Mouse (Mus musculus) 416B (cell line): ENCODE measurements around the gene Wnt7a.

Experiments used
- DNase-seq: peaks from one replicate; pipeline ENCODE4 v3.0.0; 2011; ENCODE audit warnings: low read depth

The Wnt7a gene

DNA sequence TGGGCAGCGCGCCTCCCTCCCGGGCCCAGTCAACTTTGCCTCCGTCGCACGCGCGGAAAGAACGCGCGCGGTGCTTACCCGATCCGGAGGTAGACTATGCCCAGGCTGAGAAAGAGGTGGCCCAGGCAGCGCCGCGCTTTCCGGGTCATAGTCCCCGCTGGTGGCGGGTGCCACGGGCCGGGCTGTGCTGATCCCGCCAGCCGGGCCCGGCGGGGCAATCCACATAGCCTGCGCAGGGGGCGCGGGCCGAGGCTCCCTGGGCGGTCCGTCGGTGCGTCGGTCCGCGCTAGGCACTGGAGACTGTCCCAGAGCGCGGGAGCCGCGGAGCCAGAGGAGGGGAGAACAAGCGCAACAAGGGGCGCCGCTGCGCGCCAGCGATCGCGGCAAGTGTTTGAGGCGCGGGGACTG, at the start of gene Wnt7a:
Gene Wnt7a, minus strand, starts transcription at position 403 of the 408 bp plus-strand sequence.
- no peak for DNase-seq

DNA sequence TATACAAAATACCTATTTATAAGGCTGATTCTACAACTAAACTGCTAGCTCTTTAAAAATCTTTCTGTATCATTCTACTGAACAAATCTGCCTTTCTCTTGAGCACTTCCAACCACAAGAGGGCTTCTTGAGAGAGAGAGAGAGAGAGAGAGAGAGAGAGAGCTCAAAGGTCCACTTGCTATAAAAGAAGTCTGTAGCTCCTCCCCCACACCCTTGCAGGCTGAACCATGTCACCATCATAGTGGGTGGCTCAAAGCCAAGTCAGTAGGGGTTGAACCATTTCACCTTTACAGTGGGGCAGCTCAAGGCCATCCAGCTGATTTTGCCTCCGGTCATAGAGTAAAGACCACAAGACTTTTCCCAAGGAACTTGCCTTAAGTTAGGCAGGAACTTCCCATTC, 48.3 kb upstream of the Wnt7a start:
- DNase-seq = peak; percentile 81

DNA sequence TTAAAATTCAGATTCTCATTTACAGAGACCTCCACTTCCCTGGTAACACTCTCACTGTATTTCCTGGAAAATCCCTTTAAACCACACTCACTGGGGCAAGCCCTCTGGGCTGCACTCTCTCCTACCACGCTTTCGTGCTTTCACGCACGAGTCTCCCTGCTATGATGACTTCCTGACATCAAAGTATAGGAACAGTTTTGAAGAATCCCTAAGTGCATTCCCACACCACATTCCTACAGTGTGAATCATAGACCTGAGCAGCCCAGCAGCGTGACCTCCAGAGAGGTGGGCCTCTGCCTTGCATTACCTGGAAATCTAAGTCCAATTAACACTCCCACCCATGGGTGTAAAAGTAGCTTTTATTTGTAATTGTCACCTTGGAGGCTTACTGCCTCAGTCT, 43.4 kb upstream of the Wnt7a start:
- no peak for DNase-seq

DNA sequence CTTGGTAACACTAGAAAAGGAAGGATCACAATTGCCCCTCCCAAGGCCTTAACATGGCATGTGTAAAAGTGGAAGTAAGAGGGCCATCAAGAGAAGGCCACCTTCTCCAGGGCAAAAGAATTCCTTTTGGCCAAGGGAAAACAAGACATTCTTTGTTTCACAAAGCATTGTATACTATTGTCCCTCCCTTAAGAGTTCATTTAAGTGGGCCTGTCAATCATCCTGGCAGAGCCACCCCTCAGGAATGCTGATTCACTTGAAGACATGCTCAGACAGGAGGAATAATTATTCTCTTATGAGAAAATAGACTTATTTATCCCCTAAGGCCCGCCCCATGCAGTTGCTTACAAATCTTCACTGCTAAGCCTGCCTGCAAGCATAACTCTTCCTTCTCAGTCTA, 40.9 kb upstream of the Wnt7a start:
- DNase-seq = no peak

DNA sequence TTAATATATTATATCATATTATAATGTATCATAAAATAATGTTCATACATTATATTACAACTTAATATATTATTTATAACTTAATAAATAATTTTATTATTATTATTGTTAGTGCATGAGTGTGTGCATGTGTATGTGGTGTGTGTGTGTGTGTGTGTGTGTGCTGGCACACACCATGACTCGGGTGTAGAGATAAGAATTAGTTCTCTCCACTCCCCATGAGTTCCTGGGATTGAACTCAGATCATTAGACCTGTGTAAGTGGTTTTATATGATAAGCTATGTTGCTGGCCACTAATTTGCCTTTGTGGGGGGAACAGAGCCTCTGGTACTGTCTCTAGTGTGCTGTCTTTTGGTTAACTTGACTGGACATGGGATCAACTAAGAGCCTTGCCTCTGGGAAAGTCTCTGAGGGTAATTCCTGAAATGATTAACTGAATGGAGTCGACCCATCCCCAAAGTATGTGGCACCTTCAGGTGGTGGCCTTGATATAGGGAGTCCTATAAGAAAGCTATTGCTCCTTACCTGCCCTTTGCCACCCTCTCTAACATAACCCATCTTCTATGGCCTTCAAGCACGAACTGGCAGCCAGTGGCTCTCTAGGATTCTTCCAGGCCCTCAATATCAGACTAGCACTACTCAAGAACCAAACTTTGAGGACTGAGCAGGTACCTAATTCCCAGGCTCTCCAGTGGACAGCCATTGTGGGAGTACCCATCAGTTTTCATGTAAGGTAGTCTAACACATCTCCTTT, 38.5 kb upstream of the Wnt7a start:
- DNase-seq = no peak

DNA sequence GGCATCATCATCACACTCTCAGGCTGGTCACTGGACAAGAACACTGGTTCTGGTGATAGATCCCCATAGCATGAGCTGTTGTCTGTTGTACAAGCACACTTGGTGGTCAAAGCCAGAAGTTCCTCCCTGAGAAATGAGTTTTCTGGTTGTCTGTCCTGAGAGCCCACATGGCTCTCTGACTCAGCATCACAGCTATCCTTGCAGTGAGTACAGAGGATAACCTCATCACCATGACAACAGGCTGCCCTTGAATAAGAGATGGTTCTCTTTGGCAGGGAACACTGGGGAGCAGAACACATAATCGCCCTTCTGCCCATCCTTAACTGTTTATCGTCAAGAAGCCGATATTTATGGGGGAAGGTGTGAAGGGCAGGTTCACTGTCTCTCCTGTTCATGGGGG, 34.2 kb upstream of the Wnt7a start:
- no peak for DNase-seq

DNA sequence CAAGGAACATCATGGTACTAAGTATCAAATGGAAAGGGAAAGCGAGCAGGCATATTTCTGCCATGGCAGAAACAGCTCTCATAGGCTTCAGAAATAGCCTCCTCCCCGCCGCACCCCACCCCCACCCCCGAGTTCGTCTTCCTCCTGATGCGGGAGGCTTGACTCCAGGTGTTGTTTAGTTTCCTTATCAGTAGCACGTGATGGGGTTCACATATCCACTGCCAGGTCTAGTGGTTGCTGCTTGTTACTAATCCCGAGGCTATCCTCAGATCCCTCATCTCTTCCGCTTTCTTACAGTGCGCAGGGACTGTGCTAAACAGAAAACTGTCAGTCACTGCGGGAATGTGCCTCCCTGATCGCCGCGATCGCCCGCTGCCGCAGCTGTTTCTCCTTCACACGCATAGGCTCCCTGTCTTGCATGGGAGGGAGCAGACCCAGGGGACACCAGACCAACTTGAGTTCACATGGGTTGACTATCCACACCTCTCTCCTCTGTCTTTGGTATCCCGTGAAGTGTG, 30.0 kb upstream of the Wnt7a start:
- no peak for DNase-seq

DNA sequence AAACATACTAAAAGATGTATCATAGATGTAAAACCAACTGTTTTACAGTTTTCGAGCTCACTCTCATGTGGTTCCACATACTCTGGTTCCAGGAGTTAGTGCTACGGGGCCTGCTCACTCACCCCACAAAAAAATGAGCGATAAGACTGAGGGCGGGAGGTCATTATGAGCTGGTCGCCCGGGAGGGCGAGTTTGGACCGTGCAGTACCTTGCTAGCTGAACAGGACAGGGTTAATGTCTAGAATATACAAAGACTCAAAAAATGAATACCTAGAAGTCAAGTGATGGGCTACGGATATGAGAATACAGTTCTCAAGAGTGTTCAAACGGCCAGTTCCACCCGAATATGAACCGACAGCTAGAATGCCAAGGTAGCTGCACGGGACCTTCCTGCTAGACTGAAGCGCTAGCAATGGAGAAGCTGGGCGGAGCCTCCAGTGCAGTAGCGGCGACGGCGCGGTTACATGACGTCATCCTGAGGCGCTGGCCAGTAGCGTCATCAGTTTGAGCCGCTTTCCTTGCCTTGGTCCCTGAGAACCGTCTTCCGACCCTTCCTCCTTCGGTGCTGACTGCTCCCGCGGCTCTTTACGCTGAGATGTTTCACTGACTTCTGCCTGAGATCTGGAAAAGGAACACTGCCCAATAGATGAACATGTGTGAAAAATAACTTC, 29.4 kb upstream of the Wnt7a start:
- DNase-seq = peak; percentile 95

DNA sequence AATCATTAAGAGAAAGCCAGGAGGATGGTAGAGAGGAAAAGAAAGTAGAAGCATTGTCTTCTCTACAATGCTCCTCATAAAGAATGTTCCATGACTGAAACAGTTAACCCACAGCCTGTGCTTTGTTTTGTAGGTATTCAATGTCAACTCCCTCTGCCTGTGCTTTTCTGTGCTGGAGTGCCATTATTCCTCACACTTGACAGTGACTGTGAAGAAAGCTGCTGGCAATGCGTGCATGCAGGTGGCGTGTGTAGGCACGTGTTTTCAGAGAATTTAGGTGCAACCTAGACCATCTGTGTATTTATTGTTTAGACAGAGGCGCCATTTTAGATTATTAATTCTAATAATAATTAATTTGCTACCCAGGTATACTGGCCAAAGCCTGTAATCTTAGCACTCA, 13.0 kb upstream of the Wnt7a start:
- no peak for DNase-seq

DNA sequence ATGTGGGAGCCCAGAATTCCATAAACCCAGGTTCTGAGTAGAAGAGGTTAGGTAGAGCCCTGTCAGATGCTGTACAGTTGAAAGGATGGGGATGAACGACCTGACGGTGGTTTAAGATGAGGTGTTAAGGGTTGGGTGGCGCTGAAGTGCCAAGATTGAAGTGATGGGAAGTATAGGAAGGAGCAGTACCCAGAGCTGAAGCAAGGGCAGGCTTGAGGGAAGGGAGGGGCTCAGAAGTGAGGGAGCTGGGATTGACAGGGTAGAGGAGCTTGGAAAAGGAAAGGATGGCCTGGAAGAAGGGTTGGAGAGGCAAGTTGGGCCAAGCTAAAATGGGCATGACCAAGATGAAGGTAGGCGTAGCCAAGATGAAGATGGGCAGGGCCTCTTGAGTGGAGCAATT, 10.5 kb upstream of the Wnt7a start:
- no peak for DNase-seq

DNA sequence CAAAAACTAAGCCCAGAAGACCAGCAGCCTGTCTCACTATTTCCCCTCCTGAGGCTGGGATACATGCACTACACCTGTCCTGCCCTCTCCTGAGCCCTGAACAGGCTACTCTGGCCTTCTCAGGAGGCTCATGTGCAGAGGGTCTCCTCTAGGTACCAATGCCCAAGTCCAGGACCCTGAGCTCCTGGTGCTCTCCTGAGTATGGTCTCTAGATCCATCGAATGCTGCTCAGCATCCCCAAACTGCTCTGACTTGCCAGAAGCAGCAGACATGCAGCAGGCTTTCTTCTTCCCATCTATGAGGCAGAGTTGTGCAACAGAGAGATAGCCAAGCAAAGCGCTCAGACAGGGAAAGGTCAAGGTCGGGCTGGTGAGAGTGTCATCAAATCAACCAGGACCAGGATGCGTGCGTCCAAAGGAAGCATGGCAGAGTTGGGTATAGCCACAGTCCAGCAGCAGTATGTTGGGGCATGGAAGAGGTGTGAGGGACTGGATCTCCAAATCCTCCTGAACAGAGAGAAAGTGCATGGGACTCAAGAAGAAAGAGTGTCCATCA, 6.2 kb upstream of the Wnt7a start:
- DNase-seq = no peak

DNA sequence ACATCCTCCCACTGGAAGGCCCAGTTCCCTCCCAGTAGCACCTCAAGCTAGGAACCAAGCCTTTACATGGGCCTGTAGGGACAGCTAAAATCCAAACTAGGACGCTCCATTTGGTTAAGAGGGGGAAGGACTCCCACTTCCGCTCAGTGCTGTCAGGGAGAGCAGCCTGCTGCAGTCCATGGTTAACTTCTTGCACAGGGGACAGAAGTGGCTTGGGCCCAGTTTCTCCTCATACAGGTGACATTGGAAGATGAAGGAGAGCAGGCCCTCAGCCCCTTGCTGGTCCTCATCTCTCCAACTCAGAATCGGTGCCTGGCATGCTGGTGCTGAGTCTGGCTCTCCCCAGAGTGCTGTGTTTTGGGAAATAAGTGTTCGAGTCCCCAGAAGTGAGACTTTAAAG, 5.0 kb upstream of the Wnt7a start:
- no peak for DNase-seq

DNA sequence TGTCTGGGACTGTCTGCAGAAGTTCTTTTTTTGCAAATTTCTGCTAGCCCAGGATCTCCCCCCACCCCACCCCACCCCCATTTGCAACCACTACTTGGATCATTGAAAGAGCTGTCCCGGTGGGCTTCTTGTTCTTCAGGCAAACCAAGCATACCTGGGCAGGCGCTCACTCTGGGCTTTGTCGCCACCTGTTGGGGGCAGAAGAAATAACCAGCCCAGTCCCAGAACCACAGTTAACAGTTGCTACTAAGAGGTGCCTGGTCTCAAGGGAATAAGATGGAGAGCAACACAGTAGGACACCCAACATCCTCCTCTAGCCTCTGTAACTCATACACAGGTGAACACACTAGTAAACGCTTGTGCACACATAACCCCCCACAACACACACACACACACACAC, 3.7 kb upstream of the Wnt7a start:
- DNase-seq = peak; percentile 39

DNA sequence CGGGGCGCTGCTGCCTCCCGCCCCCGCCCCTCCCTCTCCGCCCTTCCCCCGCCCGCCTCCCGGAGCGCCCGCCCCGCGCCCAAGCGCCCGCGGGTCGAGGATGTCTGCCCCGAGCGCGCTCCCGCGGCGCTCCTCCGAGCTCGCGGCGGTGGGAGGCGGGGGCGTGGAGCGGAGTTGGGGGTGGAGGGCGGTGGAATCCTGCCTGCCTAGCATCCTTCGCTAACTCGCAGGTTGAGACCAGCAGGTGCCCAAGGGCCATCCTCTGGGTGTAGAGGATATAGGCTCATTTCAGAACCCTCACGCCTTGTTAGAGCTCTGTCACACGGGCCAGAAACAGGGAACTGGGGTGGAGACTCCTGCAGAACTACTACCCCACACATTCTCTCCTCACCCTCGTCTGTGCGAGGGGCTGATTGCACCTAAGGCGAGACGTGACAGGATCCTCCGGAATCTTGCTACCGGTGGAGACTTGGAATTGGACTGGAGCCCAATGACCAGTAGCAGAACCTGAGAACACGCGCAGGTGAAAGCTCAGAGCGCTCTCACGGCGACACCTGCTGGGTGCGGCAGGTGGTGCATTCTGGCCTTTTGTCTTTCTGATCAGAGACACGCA, 312 bp upstream of the Wnt7a start:
- peak; percentile 5 for DNase-seq

DNA sequence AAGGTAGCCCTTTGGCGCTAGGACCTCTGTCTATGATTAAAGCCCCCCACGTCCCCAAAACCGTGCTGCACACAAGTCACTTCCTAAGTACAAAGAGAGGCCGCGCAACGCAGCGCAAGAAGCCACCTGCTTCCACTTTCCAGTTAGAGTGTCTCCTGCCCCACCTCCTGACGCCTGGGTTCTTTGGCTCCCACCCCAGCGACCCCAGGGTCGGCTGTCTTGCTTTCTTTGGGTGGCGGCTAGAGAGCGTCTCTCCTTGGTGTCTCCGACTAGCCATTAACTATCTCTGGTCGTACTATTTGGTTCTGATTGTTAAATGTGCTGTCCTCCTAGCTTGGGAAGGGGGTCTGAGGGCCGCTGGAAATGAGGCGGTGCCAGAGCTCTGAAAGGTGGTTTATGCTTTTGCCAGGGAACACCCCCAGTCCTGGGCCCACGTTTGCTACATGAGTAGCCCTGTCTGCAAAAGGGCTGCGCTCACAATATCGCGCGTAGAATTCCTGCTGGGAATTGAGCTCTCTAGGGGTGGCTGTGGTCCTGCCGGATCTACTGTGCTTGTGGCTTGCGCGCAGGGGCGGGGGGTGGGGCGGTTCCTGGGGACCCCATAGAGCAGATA, 889 bp downstream of the Wnt7a start:
- no peak for DNase-seq

DNA sequence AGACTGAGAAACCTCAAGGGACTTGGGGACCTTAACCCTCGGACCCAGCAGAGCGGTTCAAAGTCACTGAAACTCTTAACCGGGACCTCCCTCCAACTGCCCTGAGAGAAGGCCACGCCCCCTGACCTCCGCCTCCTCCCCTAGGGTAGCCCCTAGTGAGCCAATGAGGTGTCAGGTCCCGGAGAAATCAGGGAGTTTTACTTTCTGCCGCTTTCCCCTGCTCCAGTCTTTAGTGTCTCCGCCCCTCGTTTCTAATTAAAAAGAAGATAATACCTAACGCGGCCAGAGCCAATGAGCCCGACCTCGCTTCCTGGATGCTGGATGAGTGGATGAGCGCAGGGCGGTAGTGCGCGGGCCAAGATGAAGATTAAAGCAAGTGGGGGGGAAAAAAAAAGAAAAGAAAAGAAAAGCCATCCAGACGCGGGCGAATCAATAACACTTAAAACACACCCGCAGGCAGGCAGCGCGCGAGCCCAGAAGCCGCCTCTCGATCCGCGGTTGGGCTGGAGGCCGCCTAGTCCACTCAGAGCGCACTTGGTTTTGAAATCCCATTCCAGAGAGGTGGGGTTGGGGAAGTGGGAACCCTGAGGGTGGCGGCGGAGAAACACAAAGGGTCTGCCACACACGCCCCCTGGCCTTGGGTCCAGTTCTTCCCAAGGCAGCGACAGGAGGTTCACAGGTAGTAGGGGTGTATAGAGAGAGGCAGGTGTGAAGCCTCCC, 1.6 kb downstream of the Wnt7a start:
- no peak for DNase-seq

DNA sequence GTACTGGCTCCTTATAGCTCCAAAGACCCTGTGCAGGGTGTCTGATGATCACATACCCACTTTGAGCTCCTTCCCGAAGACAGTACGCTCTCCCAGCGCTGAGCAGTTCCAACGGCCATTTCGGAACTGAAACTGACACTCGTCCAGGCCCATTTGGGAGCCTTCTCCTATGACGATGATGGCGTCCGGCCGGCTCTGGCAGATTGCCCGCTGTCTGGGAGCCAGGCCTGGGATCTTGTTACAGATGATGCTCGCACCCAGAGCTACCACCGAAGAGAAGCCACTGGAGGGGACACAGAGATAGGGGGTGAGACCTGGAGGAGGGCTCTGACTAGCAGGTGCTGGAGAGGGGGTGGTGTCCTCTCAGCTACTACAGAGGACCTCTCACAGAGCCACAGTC, 2.5 kb downstream of the Wnt7a start:
- DNase-seq = no peak

DNA sequence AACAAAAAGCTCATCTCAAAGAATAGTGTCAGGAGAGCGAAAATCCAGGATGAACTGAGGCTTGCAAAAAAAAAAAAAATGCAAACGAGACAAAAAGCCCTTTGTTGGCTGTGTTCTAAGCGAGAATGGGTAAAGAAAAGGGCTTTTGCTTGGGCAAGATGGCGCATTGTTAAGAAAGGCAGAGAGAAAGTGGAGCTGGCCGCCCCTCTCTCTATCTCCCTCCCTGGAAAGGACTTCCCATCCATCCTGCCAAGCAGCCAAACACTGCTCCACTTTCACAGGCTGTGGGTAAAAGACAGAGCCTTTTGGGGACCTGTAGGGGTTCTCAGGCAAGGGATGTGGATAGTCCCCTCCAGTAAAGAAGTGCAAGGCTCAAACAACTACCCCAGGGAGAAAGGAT, 9.6 kb downstream of the Wnt7a start:
- no peak for DNase-seq

DNA sequence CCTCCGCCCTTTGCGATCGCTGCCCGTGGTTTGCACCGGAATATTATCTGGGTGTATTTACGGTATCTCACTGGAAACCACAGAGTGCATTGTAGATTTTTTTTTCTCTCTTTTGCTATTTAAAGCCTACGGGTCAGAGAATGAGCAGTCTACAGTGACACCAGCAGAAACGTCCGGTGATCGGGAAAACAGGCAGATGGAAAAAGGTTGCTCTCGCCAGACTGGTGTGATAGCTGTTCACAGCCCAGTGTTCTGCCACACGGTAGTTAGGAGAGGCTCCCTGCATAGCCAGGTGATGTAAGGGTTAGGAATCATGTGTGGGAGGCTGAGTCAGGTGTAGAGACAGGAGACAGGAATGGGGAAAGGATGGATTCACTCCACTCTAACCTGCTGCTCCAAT, 10.6 kb downstream of the Wnt7a start:
- DNase-seq = peak; percentile 8

DNA sequence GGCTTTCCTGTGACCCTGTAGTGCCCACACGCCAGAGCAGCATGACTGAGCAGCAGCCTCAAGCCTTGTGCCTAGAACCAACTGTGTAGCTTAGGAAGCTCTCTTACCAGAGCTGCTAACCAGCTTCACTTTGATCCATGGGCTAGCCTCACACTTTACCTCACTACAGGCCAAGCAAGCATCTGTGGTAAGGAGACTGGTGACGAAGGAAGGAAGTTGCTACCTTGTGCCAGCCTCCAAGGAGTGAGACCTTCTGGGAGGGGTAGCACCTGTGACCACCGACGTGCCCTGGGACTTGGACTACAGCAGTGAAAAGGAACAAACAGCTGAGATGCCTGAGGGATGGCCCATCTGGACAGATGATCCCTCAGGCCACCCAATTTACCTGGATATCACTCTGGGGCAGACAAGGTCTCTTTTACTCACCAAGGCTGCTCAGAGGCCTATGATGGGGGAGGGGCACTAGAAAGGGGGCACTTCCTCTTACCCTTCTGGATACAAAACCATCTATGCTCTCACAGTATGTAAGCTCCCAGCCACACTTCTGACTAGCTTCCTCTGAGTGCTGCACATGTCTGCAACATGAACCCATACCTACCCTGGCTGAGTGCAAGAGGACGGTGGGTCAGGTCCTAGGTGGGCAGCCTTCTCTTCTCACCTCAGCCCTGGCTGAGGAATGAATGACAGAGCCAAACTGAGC, 18.5 kb downstream of the Wnt7a start:
- no peak for DNase-seq

DNA sequence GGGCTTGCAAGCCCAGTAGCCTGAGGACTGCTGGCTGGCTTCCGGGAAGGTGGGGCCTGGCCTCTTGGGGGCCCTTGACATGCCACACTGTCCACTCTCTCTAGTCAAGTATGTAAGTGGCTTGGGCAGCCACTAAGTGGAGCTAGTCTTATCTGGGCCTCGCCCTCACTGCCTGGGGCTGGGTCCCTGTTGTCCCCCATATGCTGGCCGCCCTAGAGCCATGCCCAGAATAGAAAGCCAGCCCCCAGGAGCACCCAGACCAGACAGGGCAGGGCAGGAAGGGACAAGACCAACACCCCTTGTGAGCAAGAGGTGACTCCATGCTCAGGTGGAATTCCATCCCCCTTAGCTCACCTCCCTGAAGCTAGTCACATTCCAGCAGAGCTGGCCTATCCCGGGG, 22.0 kb downstream of the Wnt7a start:
- no peak for DNase-seq
